Mouse (Mus musculus): ENCODE results near the gene Emilin1. TPM values are rescaled to one million over a fixed set of nuclear protein-coding genes. Genes with fewer than 3 reads are reported as not detected.
A peak's percentile ranks its signal among the peaks of the same experiment; 100 is the strongest.

Gene Emilin1
- total and polyA plus RNA-seq, 2 experiments from 2014 or later: 9.0 to 11.8 TPM

- peaks cover 14% of the 10 kb centered on the region for H3K36me3 ChIP-seq (ENCODE audit: insufficient read depth, low read length)
- peak overlapping the region; percentile 50 for H3K4me2 ChIP-seq (ENCODE audit: low read depth, low read length, poor library complexity, severe bottlenecking)
- no peak overlapping the region for H3K9ac ChIP-seq (replicated peaks; ENCODE audit: low read length, poor library complexity, severe bottlenecking)
- no peaks in the 10 kb centered on the region; the same call in 1 of the 2 replicates for H3K27me3 ChIP-seq (ENCODE audit: insufficient read depth, low read length)
- peak overlapping the region; percentile 84; the same call in 1 of the 2 replicates for H3K4me3 ChIP-seq (ENCODE audit: low read depth, low read length)
- H3K9me3 ChIP-seq (ENCODE audit: low read length): no peaks in the 10 kb centered on the region
- H3K27ac ChIP-seq (ENCODE audit: low read depth, low read length): peak overlapping the region; percentile 89; the same call in 1 of the 2 replicates
- DNase-seq (ENCODE audit: low spot score): no peak
- no peak for TF ChIP-seq CTCF (IDR thresholded peaks at IDR 0.05)
- WGBS: 91% methylated on average over 2 of the region's 2 CpGs
- ATAC-seq (ENCODE audit: low FRiP score): no peak
- H3K4me1 ChIP-seq (ENCODE audit: insufficient read depth, low read length): peaks cover 17% of the 10 kb centered on the region; the same call in 1 of the 2 replicates
Measured at GRCm38 (mm10) chr5:30960814-30961213, 47.6 kb downstream of the Emilin1 start.

DNA sequence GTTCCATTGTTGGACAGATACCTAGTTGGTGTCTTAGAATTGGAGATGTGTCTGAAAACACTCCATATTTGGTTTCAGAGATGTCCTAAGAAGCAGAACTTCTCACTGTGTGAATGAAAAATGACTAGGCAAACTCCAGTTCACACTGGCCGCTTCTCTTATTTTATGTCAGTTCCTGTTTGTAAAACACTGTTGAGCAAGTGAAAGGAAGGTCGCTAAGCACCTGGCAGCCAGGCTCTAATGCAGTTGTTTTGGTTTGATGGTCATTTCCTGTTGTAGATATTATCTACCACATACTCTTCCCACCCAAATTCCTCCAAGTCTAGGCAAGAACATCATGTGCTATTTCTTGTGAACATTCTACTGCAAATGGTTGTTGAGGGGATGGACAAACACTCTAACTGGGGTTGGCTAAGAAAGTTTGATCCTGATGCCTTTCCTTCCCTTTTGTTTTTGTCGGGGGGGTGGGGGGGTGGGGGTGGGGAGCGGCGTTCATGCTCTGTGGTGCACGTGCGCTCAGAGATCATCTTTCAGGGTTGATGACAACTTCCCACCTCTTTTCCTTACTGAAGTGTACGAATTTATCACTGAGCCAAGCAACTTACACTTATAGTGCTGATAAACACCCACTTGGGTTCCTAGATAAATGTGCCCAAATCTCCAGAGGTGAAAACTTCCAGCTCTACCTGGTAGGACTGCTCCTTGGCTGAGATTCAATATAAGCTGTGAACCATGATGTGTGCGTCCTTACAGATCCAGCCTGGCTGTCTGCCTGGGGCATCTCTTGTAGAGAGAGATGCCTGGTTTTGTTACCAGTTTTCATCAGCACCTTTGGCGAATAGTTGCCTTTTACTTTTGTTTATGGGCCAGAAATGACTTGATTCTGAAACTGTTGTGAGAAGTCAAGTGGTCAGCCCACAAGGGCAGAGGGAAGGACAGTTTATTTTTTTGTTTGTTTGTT is 48.6 kb downstream of the Emilin1 start:
- no peaks in the 10 kb centered on the region; the same call in 1 of the 2 replicates for H3K27me3 ChIP-seq (ENCODE audit: insufficient read depth, low read length)
- no peak overlapping the region for H3K4me2 ChIP-seq (ENCODE audit: low read depth, low read length, poor library complexity, severe bottlenecking)
- DNase-seq (ENCODE audit: low spot score): no peak
- TF ChIP-seq CTCF (IDR thresholded peaks at IDR 0.05): no peak
- H3K36me3 ChIP-seq (ENCODE audit: insufficient read depth, low read length): peaks cover 11% of the 10 kb centered on the region
- no peak overlapping the region for H3K27ac ChIP-seq (ENCODE audit: low read depth, low read length)
- H3K4me1 ChIP-seq (ENCODE audit: insufficient read depth, low read length): peaks cover 17% of the 10 kb centered on the region; the same call in 1 of the 2 replicates
- no peaks in the 10 kb centered on the region for H3K9me3 ChIP-seq (ENCODE audit: low read length)
- H3K4me3 ChIP-seq (ENCODE audit: low read depth, low read length): no peak overlapping the region
- no peak for ATAC-seq (ENCODE audit: low FRiP score)
- H3K9ac ChIP-seq (replicated peaks; ENCODE audit: low read length, poor library complexity, severe bottlenecking): no peak overlapping the region
- 79% methylated on average over 10 of the region's 10 CpGs for WGBS

GRCm38 (mm10) chr5:30963916-30964315 is 50.7 kb downstream of the Emilin1 start:
- H3K4me1 ChIP-seq (ENCODE audit: insufficient read depth, low read length): peaks cover 6% of the 10 kb centered on the region; the same call in 1 of the 2 replicates
- no peaks in the 10 kb centered on the region; the same call in 1 of the 2 replicates for H3K27me3 ChIP-seq (ENCODE audit: insufficient read depth, low read length)
- 22% methylated on average over 3 of the region's 3 CpGs for WGBS
- H3K27ac ChIP-seq (ENCODE audit: low read depth, low read length): no peak overlapping the region
- no peak overlapping the region for H3K9ac ChIP-seq (replicated peaks; ENCODE audit: low read length, poor library complexity, severe bottlenecking)
- no peaks in the 10 kb centered on the region for H3K9me3 ChIP-seq (ENCODE audit: low read length)
- no peaks in the 10 kb centered on the region for H3K36me3 ChIP-seq (ENCODE audit: insufficient read depth, low read length)
- no peak overlapping the region for H3K4me3 ChIP-seq (ENCODE audit: low read depth, low read length)
- no peak overlapping the region for H3K4me2 ChIP-seq (ENCODE audit: low read depth, low read length, poor library complexity, severe bottlenecking)
- ATAC-seq (ENCODE audit: low FRiP score) (no peak), DNase-seq (ENCODE audit: low spot score) (no peak)
- TF ChIP-seq CTCF (IDR thresholded peaks at IDR 0.05): no peak

DNA sequence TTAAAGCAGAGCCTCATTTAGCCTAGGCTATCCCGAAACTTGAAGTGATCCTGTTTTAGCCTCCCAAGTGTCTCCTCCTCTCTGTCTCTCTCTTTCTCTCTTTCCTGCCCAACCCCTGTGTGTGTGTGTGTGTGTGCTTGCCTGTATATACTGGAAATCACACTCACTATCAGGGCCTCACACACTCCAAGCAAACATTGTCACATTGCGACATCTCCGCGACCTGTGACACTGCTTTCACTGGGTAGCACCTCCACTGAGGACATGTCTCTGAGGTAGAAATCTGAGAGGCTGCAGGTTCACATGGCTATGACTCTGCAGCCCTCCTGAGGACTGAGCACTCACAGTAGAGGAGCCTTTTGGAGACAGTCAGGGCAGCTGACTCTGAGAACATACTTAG is 53.0 kb downstream of the Emilin1 start:
- H3K27ac ChIP-seq (ENCODE audit: low read depth, low read length): no peak overlapping the region
- TF ChIP-seq CTCF (IDR thresholded peaks at IDR 0.05): no peak
- H3K27me3 ChIP-seq (ENCODE audit: insufficient read depth, low read length): no peaks in the 10 kb centered on the region; the same call in 1 of the 2 replicates
- H3K36me3 ChIP-seq (ENCODE audit: insufficient read depth, low read length): no peaks in the 10 kb centered on the region
- DNase-seq (ENCODE audit: low spot score) (no peak), ATAC-seq (ENCODE audit: low FRiP score) (no peak)
- WGBS: 92% methylated on average over 4 of the region's 4 CpGs
- no peak overlapping the region for H3K4me2 ChIP-seq (ENCODE audit: low read depth, low read length, poor library complexity, severe bottlenecking)
- no peaks in the 10 kb centered on the region for H3K9me3 ChIP-seq (ENCODE audit: low read length)
- no peak overlapping the region for H3K9ac ChIP-seq (replicated peaks; ENCODE audit: low read length, poor library complexity, severe bottlenecking)
- no peak overlapping the region for H3K4me3 ChIP-seq (ENCODE audit: low read depth, low read length)
- H3K4me1 ChIP-seq (ENCODE audit: insufficient read depth, low read length): no peaks in the 10 kb centered on the region

DNA sequence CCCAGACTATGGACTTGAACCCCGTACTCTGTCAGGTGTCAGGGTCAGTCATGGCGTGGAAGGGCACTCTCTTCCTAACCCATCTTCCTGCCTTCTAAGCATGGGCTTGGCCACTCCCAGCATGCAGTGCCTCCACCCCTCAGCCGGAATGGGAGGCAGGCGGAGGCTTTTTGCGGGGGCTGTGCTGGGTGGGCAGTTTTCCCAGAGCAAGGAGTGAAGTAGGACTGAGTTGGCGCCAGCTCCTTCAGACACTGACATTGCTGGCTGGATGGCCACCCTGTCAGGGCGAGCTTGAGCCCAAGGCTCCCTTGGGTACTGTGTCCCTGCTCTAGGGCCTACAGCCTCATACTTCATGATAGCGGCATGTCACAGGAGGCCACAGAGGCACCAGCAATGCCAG is 55.2 kb downstream of the Emilin1 start, which contains the start of gene Tcf23:
TSS of gene Tcf23 (plus strand) at position 247 of the 400 bp plus-strand sequence.
- 66% methylated on average over 8 of the region's 8 CpGs for WGBS

DNA sequence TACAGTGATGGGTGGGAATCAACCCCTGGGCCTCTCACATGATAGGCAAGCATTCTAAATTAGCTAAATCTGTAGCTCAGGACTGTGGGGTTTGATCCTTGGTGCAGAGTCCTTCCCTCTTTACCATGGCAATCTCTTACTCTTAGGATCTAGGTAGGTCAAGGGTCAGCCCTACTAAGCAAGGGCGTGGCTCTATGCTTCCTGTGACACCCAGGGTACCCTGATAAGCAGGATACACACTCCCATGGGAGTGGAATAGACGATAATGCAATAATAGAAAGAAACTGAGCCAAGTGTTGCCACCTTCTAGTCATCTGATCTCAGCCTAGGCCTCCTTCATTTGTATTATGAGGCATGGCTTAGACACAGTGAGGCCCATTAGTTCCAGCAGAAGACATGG is 56.2 kb downstream of the Emilin1 start:
- Histone ChIP-seq H3K27ac (ENCODE audit: low read depth, low read length) (no peak overlapping the region), H3K27me3 (ENCODE audit: insufficient read depth, low read length) (no peaks in the 10 kb centered on the region), H3K36me3 (ENCODE audit: insufficient read depth, low read length) (no peaks in the 10 kb centered on the region), H3K9me3 (ENCODE audit: low read length) (no peaks in the 10 kb centered on the region), H3K4me3 (ENCODE audit: low read depth, low read length) (no peak overlapping the region), H3K4me2 (ENCODE audit: low read depth, low read length, poor library complexity, severe bottlenecking) (no peak overlapping the region), H3K4me1 (ENCODE audit: insufficient read depth, low read length) (no peaks in the 10 kb centered on the region), H3K9ac (replicated peaks; ENCODE audit: low read length, poor library complexity, severe bottlenecking) (no peak overlapping the region)
- 83% methylated on average over 2 of the region's 2 CpGs for WGBS
- ATAC-seq (ENCODE audit: low FRiP score) (no peak), DNase-seq (ENCODE audit: low spot score) (no peak)
- TF ChIP-seq CTCF (IDR thresholded peaks at IDR 0.05): no peak

More for the DNA sequence above, 55.2 kb downstream of the Emilin1 start, which contains the start of gene Tcf23:
- H3K4me1 ChIP-seq (ENCODE audit: insufficient read depth, low read length): no peaks in the 10 kb centered on the region
- H3K9me3 ChIP-seq (ENCODE audit: low read length): no peaks in the 10 kb centered on the region
- no peaks in the 10 kb centered on the region for H3K27me3 ChIP-seq (ENCODE audit: insufficient read depth, low read length)
- ATAC-seq (ENCODE audit: low FRiP score) (no peak), DNase-seq (ENCODE audit: low spot score) (no peak)
- H3K36me3 ChIP-seq (ENCODE audit: insufficient read depth, low read length): no peaks in the 10 kb centered on the region
- no peak for TF ChIP-seq CTCF (IDR thresholded peaks at IDR 0.05)
- H3K27ac ChIP-seq (ENCODE audit: low read depth, low read length): no peak within 1 kb of the TSS
- no peak within 1 kb of the TSS for H3K4me2 ChIP-seq (ENCODE audit: low read depth, low read length, poor library complexity, severe bottlenecking)
- no peak within 1 kb of the TSS for H3K4me3 ChIP-seq (ENCODE audit: low read depth, low read length)
- no peak within 1 kb of the TSS for H3K9ac ChIP-seq (replicated peaks; ENCODE audit: low read length, poor library complexity, severe bottlenecking)

Other genes with a start within 250 kb of the Emilin1 start
- 8.9 and 9.4 TPM in 2 replicates for gene Cenpa, start 246.6 kb upstream of the Emilin1 start, total RNA-seq (2014; rRNA removed)
- 19.6 and 22.6 TPM in 2 replicates for gene Cenpa, start 246.6 kb upstream of the Emilin1 start, polyA plus RNA-seq (2015; fragmentation: Nextera tagmentation; extraction: Ambion mirVana)
- gene Dpysl5, start 201.8 kb upstream of the Emilin1 start, total RNA-seq (2014; rRNA removed): 334 and 374 TPM in 2 replicates
- gene Dpysl5, start 201.8 kb upstream of the Emilin1 start, polyA plus RNA-seq (2015; fragmentation: Nextera tagmentation; extraction: Ambion mirVana): 232 and 234 TPM in 2 replicates
- gene Mapre3, start 98.8 kb upstream of the Emilin1 start, total RNA-seq (2014; rRNA removed): 105 and 112 TPM in 2 replicates
- gene Mapre3, start 98.8 kb upstream of the Emilin1 start, polyA plus RNA-seq (2015; fragmentation: Nextera tagmentation; extraction: Ambion mirVana): 172 and 175 TPM in 2 replicates
- 77.5 and 78.3 TPM in 2 replicates for gene Tmem214, start 45.4 kb upstream of the Emilin1 start, total RNA-seq (2014; rRNA removed)
- 64.5 and 64.6 TPM in 2 replicates for gene Tmem214, start 45.4 kb upstream of the Emilin1 start, polyA plus RNA-seq (2015; fragmentation: Nextera tagmentation; extraction: Ambion mirVana)
- gene Agbl5, start 24.7 kb upstream of the Emilin1 start, total RNA-seq (2014; rRNA removed): 50.7 and 73.4 TPM in 2 replicates
- 19.1 and 22.3 TPM in 2 replicates for gene Agbl5, start 24.7 kb upstream of the Emilin1 start, polyA plus RNA-seq (2015; fragmentation: Nextera tagmentation; extraction: Ambion mirVana)
- 123 and 126 TPM in 2 replicates for gene Ost4, start 5.6 kb upstream of the Emilin1 start, total RNA-seq (2014; rRNA removed)
- 175 and 201 TPM in 2 replicates for gene Ost4, start 5.6 kb upstream of the Emilin1 start, polyA plus RNA-seq (2015; fragmentation: Nextera tagmentation; extraction: Ambion mirVana)
- 1.4 and 12.3 TPM in 2 replicates for gene Khk, start 8.0 kb downstream of the Emilin1 start, total RNA-seq (2014; rRNA removed)
- 14.3 and 17.6 TPM in 2 replicates for gene Khk, start 8.0 kb downstream of the Emilin1 start, polyA plus RNA-seq (2015; fragmentation: Nextera tagmentation; extraction: Ambion mirVana)
- 162 and 185 TPM in 2 replicates for gene Cgref1, start 32.2 kb downstream of the Emilin1 start, total RNA-seq (2014; rRNA removed)
- gene Cgref1, start 32.2 kb downstream of the Emilin1 start, polyA plus RNA-seq (2015; fragmentation: Nextera tagmentation; extraction: Ambion mirVana): 108 TPM in 2 replicates
- 37.6 and 37.7 TPM in 2 replicates for gene Preb, start 47.0 kb downstream of the Emilin1 start, total RNA-seq (2014; rRNA removed)
- gene Preb, start 47.0 kb downstream of the Emilin1 start, polyA plus RNA-seq (2015; fragmentation: Nextera tagmentation; extraction: Ambion mirVana): 89.6 and 101 TPM in 2 replicates
- gene Tcf23, start 55.3 kb downstream of the Emilin1 start, total RNA-seq (2014; rRNA removed): 0.05 TPM in 1 of 2 replicates, not detected in the other
- 0.07 and 0.09 TPM in 2 replicates for gene Tcf23, start 55.3 kb downstream of the Emilin1 start, polyA plus RNA-seq (2015; fragmentation: Nextera tagmentation; extraction: Ambion mirVana)
- 138 and 155 TPM in 2 replicates for gene Atraid, start 134.9 kb downstream of the Emilin1 start, total RNA-seq (2014; rRNA removed)
- 235 and 243 TPM in 2 replicates for gene Atraid, start 134.9 kb downstream of the Emilin1 start, polyA plus RNA-seq (2015; fragmentation: Nextera tagmentation; extraction: Ambion mirVana)
- 43.8 and 44.9 TPM in 2 replicates for gene Slc5a6, start 135.5 kb downstream of the Emilin1 start, total RNA-seq (2014; rRNA removed)
- 32.3 and 33.0 TPM in 2 replicates for gene Slc5a6, start 135.5 kb downstream of the Emilin1 start, polyA plus RNA-seq (2015; fragmentation: Nextera tagmentation; extraction: Ambion mirVana)
- 39.5 and 44.8 TPM in 2 replicates for gene Cad, start 141.4 kb downstream of the Emilin1 start, total RNA-seq (2014; rRNA removed)
- 6.7 and 7.8 TPM in 2 replicates for gene Cad, start 141.4 kb downstream of the Emilin1 start, polyA plus RNA-seq (2015; fragmentation: Nextera tagmentation; extraction: Ambion mirVana)
- gene Dnajc5g, start 192.9 kb downstream of the Emilin1 start, total RNA-seq (2014; rRNA removed): not detected in 2 replicates
- not detected in 2 replicates for gene Dnajc5g, start 192.9 kb downstream of the Emilin1 start, polyA plus RNA-seq (2015; fragmentation: Nextera tagmentation; extraction: Ambion mirVana)
- 19.3 and 24.1 TPM in 2 replicates for gene Slc30a3, start 194.8 kb downstream of the Emilin1 start, total RNA-seq (2014; rRNA removed)
- 14.0 and 20.6 TPM in 2 replicates for gene Slc30a3, start 194.8 kb downstream of the Emilin1 start, polyA plus RNA-seq (2015; fragmentation: Nextera tagmentation; extraction: Ambion mirVana)
- 0.33 TPM in 1 of 2 replicates, not detected in the other for gene Trim54, start 203.3 kb downstream of the Emilin1 start, total RNA-seq (2014; rRNA removed)
- gene Trim54, start 203.3 kb downstream of the Emilin1 start, polyA plus RNA-seq (2015; fragmentation: Nextera tagmentation; extraction: Ambion mirVana): not detected in 2 replicates
- not detected in 2 replicates for gene Ucn, start 225.4 kb downstream of the Emilin1 start, total RNA-seq (2014; rRNA removed)
- gene Ucn, start 225.4 kb downstream of the Emilin1 start, polyA plus RNA-seq (2015; fragmentation: Nextera tagmentation; extraction: Ambion mirVana): not detected in 2 replicates
- gene Mpv17, start 240.8 kb downstream of the Emilin1 start, total RNA-seq (2014; rRNA removed): 42.5 and 65.5 TPM in 2 replicates
- gene Mpv17, start 240.8 kb downstream of the Emilin1 start, polyA plus RNA-seq (2015; fragmentation: Nextera tagmentation; extraction: Ambion mirVana): 38.8 and 41.8 TPM in 2 replicates